Mouse (Mus musculus) yolk sac, embryonic 10.5 days (tissue): ENCODE measurements around the gene Rab4b.

Experiments
- DNase-seq: peaks from one replicate; pipeline ENCODE4 v3.0.0-alpha.2; 2017; ENCODE audit warnings: low spot score

Rab4b gene

DNA sequence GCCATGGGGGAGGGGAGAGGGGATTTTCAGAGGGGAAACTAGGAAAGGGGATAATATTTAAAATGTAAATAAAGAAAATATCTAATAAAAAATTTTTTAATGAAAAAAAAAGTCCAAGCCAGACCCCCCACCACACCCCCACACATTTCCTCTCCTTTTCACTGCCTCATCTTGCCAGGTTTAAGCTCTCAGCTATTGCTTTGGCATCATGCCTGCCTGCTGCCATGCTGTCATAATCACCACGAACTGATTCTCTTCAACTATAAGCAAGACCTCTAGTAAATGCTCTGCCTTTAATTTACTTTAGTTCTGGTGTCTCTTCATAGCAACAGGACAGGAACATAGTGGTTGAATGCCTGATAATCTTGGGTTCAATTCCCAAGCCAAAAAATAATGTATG is 3.8 kb upstream of the Rab4b start:
- DNase-seq, result no peak

DNA sequence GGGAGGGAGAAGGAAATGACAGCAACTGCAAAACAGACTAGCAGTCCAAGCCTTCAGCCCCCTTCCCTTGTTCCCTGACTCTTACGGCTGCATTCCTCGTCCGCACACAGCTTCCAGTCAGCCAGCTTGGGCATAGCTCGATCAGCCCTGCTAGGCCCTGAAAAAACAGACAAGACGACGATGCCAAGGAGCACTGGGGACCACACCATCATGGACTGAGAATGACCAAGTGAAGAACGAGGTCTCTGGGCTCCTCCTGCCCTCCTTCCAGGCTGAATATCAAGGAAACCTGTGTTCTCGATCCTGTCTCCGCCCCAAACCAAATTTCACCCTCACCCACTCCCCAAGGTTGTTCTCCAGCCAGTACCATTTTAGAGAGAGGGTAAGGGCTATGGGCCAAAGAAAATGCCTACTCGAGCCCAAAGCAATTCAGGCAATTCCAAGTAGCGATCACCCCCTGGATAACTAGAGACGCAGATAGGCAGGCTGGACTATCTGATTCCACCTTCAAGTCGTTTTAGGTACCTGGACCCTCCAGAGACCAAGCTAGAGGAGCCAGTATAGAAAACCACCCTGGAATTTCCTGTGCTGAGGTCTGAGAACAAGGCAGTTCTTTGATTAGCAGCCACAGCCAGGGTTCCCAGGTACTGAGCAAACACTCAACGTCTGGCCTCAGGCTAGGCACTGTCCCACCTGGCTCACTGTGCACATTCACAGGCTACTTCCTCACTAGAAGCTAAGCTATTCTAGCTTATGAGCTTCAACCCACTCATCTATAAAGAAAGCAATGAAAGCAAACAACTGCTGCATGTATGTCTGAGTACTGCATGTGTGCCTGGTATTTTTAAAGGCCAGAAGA is 2.4 kb upstream of the Rab4b start, which contains the start of the genes Gm21983 and Mia:
Gm21983 (minus strand) TSS at position 250 of the 859 bp plus-strand sequence.
Mia (minus strand) TSS at position 321 of the 859 bp plus-strand sequence.
- DNase-seq, result no peak

DNA sequence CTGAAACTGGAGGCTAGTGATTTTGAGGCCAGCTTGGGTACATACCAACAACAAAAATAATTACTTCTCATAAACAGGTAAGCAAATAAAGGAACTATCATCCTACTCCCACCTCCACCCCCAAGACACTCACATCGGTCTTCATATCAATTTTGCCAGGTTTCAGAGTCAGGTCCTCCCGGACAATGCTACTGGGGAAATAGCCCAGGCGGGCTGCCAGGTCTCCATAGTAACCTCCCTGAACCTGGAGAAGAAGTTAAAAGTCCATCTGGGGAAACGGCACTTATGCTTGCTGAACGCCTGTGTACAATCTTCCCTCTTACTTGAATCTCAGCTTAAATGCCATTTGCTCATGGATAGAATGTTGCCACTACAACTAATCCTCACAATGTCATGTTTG is 1.3 kb upstream of the Rab4b start:
- no peak for DNase-seq

- DNase-seq, result no peak
Measured at GRCm38 (mm10) chr7:27179217-27179918, 672 bp upstream of the Rab4b start.

GRCm38 (mm10) chr7:27177942-27178323 is 763 bp downstream of the Rab4b start:
- no peak for DNase-seq

- DNase-seq, result no peak
Measured at GRCm38 (mm10) chr7:27174896-27175295, 3.8 kb downstream of the Rab4b start.

DNA sequence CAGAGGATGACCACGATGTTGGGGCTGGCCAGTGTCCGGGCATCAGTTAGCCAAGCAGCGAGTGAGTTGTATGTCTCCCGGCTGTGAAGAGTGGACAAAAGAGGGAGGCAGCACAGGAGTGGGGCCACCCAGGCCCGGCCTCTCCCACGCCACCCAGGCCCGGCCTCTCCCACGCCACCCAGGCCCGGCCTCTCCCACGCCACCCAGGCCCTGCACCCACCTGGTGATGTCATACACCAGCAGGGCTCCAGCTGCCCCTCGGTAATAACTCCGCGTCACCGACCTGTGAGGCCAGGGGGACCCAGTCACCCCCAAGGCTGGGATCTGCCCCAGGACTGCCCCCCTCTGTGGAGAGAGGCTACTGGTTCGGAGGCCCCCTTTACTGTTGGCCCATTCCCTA is 4.2 kb downstream of the Rab4b start:
- no peak for DNase-seq

DNA sequence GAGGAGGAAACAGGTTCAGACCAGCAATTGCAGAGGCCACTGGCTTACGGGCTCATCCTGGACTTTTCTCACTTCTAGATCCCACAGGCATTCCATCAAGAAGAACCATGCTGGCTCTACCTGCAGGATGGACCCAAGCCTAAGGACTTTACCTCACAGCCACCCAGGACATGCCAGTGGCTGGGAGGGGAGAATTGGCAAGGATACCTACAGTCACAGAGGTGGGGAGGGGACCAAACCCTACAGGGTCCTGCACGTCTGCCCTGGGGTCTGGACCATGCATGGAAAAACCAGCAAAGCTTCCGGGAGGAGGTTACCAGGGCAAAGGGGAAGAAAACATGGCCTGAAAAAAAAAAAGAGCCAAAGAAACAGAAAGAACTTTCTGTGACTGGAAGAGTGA is 7.7 kb downstream of the Rab4b start:
- DNase-seq, result no peak

GRCm38 (mm10) chr7:27168371-27168770 is 10.3 kb downstream of the Rab4b start:
- DNase-seq, result peak; percentile 68

DNA sequence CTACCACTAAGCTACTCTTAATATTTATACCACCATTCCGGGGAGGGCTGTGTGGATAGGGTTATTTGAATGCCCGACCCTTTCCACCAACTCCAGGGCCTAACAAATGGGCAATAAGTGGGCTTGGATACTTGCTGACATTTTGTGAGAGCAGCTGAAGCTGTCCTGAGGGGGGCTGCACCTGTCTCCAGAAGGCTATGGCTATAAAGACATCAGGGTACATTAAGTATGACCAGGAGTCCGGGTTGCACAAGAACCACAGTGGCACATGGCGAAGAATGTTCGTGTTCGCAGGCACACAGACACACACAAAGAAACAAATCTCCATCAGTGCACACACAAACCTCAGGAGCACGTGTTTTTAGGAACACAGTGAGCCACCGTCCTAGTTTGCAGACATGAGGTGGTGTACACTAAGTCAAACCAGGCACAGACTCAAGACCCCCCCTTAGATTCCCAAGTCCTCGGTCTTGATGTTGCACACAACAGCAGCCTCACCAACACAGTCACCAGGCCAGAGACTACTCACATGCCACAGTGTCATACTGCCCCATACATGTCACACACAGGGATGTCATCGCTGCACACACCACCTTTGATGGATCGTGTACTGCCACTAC is 11.1 kb downstream of the Rab4b start:
- DNase-seq, result no peak

GRCm38 (mm10) chr7:27166614-27167474 is 11.9 kb downstream of the Rab4b start, which contains the start of gene Egln2:
Gene Egln2, minus strand, starts transcription at chr7:27166802.
- DNase-seq, result peak; percentile 96

DNA sequence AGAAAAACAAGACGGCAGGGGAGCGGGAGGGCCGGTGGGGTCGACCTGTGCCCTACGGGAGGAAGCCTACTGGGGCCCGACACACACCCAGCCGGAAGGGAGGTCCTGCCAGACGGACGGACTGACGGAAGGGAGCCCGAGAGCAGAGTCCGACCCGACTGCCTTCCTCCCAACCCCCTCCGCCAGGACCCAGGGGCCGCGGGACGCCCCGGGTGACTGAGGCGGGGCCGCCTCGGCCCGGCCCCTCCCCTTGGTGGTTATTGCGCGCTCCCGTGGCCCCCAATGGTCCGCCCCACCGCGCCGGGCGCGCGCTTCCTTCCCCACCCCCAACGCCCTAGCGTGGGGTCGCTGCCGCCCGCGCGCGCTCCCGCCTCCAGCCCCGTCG is 12.5 kb downstream of the Rab4b start:
- DNase-seq, result peak; percentile 92

DNA sequence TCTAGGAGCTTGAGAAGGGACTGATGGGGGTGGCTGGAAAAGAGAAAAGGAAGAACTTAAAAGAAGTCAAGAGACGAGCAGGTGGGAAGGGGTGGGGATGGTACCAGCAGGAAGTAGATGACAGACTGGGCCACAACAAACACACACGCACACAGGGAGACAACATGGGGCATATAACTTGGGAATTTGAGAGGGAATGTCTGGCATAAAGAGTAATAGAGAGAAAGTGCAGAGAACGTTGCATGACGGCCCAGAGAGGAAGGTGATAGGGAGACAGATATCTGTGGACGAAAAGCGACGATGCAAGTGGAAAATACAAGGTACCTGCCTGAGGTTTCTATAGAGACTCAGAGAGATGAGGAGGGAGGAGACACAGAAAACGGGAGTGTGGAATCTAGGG is 13.0 kb downstream of the Rab4b start:
- DNase-seq, result no peak

GRCm38 (mm10) chr7:27165007-27165655 is 13.6 kb downstream of the Rab4b start:
- DNase-seq, result no peak

GRCm38 (mm10) chr7:27164112-27164947 is 14.4 kb downstream of the Rab4b start:
- no peak for DNase-seq

DNA sequence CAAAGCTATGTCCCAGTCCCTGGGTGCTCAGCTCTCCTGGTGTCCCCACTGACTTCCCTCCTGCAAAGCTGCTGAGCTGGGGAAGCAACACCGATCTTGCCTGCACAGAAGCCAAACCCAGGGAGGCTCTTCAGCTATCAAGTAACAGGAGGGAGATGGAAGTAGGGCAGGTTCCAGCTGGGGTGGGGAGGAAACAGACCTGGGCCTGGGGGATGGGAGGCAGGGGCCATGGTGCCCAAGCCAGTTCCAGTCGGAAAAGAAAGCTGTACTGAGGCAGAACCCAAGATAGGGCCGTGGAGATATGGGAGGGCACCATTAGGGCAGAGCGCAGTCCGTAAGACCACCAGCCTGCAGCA is 15.3 kb downstream of the Rab4b start:
- no peak for DNase-seq

DNA sequence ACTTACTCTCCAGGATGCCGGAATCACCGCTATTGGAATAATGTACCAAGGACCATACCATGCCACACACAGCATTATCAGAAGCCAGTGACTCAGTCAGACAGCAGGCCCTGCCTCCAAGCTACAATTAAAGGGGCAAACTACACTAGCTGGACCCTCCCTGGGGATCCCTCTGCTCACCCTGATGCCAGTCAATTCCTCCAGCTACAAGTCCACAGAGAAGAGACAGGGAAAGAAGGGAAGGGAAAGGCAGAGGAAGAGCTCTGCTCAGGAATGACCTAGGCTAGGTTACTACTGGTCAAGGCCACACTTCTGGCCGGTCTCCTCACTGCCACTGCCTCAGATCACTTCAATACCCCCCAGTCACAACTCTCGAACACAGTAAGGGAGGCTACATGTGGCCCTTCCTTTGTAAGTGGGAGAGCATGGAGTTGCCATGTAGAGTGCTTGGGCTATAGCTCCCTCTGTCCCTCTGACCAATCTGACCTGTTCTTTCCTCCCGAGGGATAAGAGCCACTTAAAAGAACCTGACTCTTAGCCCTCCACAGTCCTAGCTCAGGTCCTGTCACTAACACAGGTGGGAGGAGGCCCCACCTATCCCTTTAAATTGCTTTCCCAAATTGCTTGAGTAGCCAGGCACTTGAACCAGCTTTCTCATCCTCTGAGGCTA is 15.8 kb downstream of the Rab4b start:
- no peak for DNase-seq

GRCm38 (mm10) chr7:27161744-27162143 is 17.0 kb downstream of the Rab4b start:
- no peak for DNase-seq

GRCm38 (mm10) chr7:27160921-27161320 is 17.8 kb downstream of the Rab4b start:
- no peak for DNase-seq

- DNase-seq, result peak; percentile 83
Measured at GRCm38 (mm10) chr7:27159882-27160281, 18.8 kb downstream of the Rab4b start.
